Mouse (Mus musculus): ENCODE results near the gene Asap2. TPM values are rescaled to one million over a fixed set of nuclear protein-coding genes. Genes with fewer than 3 reads are reported as not detected.
A peak's percentile ranks its signal among the peaks of the same experiment; 100 is the strongest.

Gene Asap2
- total and polyA plus RNA-seq, 3 experiments, result 0.46 to 1.9 TPM; not detected in 1

GRCm38 (mm10) chr12:21247711-21248392 lies 257.6 kb downstream of the Asap2 start:
- Histone ChIP-seq H3K9ac (ENCODE audit: control insufficient read depth, low read depth, low read length, poor library complexity, severe bottlenecking) (no peak overlapping the region), H3K79me2 (ENCODE audit: control insufficient read depth, insufficient read depth, low read length, poor library complexity) (no peaks in the 10 kb centered on the region), H3K9me3 (replicated peaks; ENCODE audit: insufficient read depth, low read length) (no peaks in the 10 kb centered on the region), H3K4me3 (ENCODE audit: control insufficient read depth in 1 of 2, insufficient read depth in 1 of 2, low read depth in 2 of 2, low read length in 2 of 2) (no peak overlapping the region), H3K27ac (ENCODE audit: control insufficient read depth, low read depth, low read length) (no peak overlapping the region), H3K36me3 (ENCODE audit: control insufficient read depth in 1 of 2, insufficient read depth in 2 of 2, low read length in 2 of 2) (no peaks in the 10 kb centered on the region), H3K27me3 (ENCODE audit: control insufficient read depth in 1 of 2, insufficient read depth in 2 of 2, low read length in 2 of 2) (no peaks in the 10 kb centered on the region), H3K4me1 (ENCODE audit: control insufficient read depth in 1 of 2, insufficient read depth in 2 of 2, low read length in 2 of 2) (no peaks in the 10 kb centered on the region)
- no peak for TF ChIP-seq TAL1 (IDR thresholded peaks at IDR 0.05; ENCODE audit: low read length)
- no peak for TF ChIP-seq POLR2AphosphoS5 (IDR thresholded peaks at IDR 0.05; ENCODE audit: borderline replicate concordance, low read depth, low read length)
- no peak for TF ChIP-seq SIN3A (IDR thresholded peaks at IDR 0.05; ENCODE audit: low read length)
- TF ChIP-seq MAX (IDR thresholded peaks at IDR 0.05; ENCODE audit: low read length), result no peak
- TF ChIP-seq E2F4 (IDR thresholded peaks at IDR 0.05; ENCODE audit: borderline replicate concordance, low read depth, low read length), result no peak
- no peak for TF ChIP-seq ETS1 (IDR thresholded peaks at IDR 0.05; ENCODE audit: low read depth, low read length)
- TF ChIP-seq CTCF (IDR thresholded peaks at IDR 0.05 in 2 of 3, conservative IDR thresholded peaks at IDR 0.05 in 1 of 3; ENCODE audit: control insufficient read depth in 1 of 3, insufficient read depth in 1 of 3, low read depth in 2 of 3, low read length in 3 of 3, poor library complexity in 1 of 3, severe bottlenecking in 1 of 3), result no peak
- no peak for DNase-seq (ENCODE audit: low read depth, low spot score)

- Histone ChIP-seq H3K9me3 (replicated peaks; ENCODE audit: insufficient read depth, low read length) (no peaks in the 10 kb centered on the region), H3K27ac (ENCODE audit: control insufficient read depth, low read depth, low read length) (no peak overlapping the region), H3K4me3 (ENCODE audit: control insufficient read depth in 1 of 2, insufficient read depth in 1 of 2, low read depth in 2 of 2, low read length in 2 of 2) (no peak overlapping the region), H3K27me3 (ENCODE audit: control insufficient read depth in 1 of 2, insufficient read depth in 2 of 2, low read length in 2 of 2) (no peaks in the 10 kb centered on the region), H3K9ac (ENCODE audit: control insufficient read depth, low read depth, low read length, poor library complexity, severe bottlenecking) (no peak overlapping the region), H3K4me1 (ENCODE audit: control insufficient read depth in 1 of 2, insufficient read depth in 2 of 2, low read length in 2 of 2) (no peaks in the 10 kb centered on the region), H3K36me3 (ENCODE audit: control insufficient read depth in 1 of 2, insufficient read depth in 2 of 2, low read length in 2 of 2) (no peaks in the 10 kb centered on the region), H3K79me2 (ENCODE audit: control insufficient read depth, insufficient read depth, low read length, poor library complexity) (no peaks in the 10 kb centered on the region)
- peak; percentile 27 for DNase-seq (ENCODE audit: low read depth, low spot score)
- TF ChIP-seq CTCF (IDR thresholded peaks at IDR 0.05 in 2 of 3, conservative IDR thresholded peaks at IDR 0.05 in 1 of 3; ENCODE audit: control insufficient read depth in 1 of 3, insufficient read depth in 1 of 3, low read depth in 2 of 3, low read length in 3 of 3, poor library complexity in 1 of 3, severe bottlenecking in 1 of 3), result peak; percentile 12 to 56 (median 38); a peak in 4 of 6 replicates
- peak; percentile 55 for TF ChIP-seq SMC3 (IDR thresholded peaks at IDR 0.05; ENCODE audit: low read depth, low read length)
- peak; percentile 34 for TF ChIP-seq RAD21 (IDR thresholded peaks at IDR 0.05; ENCODE audit: low read depth, low read length)
- TF ChIP-seq CHD1 (IDR thresholded peaks at IDR 0.05; ENCODE audit: low read depth, low read length), result no peak
Observed at GRCm38 (mm10) chr12:21260494-21261256, 270.4 kb downstream of the Asap2 start.

- H3K79me2 ChIP-seq (ENCODE audit: control insufficient read depth, insufficient read depth, low read length, poor library complexity), result no peaks in the 10 kb centered on the region
- H3K9ac ChIP-seq (ENCODE audit: control insufficient read depth, low read depth, low read length, poor library complexity, severe bottlenecking), result no peak overlapping the region
- no peaks in the 10 kb centered on the region for H3K9me3 ChIP-seq (replicated peaks; ENCODE audit: insufficient read depth, low read length)
- H3K27me3 ChIP-seq (ENCODE audit: control insufficient read depth in 1 of 2, insufficient read depth in 2 of 2, low read length in 2 of 2), result no peaks in the 10 kb centered on the region
- H3K27ac ChIP-seq (ENCODE audit: control insufficient read depth, low read depth, low read length), result no peak overlapping the region
- H3K36me3 ChIP-seq (ENCODE audit: control insufficient read depth in 1 of 2, insufficient read depth in 2 of 2, low read length in 2 of 2), result no peaks in the 10 kb centered on the region
- DNase-seq (ENCODE audit: low read depth, low spot score), result no peak
- H3K4me3 ChIP-seq (ENCODE audit: control insufficient read depth in 1 of 2, insufficient read depth in 1 of 2, low read depth in 2 of 2, low read length in 2 of 2), result no peak overlapping the region
- no peaks in the 10 kb centered on the region for H3K4me1 ChIP-seq (ENCODE audit: control insufficient read depth in 1 of 2, insufficient read depth in 2 of 2, low read length in 2 of 2)
- TF ChIP-seq EP300 (IDR thresholded peaks at IDR 0.05; ENCODE audit: low read depth in 1 of 2, low read length in 2 of 2), result no peak
- no peak for TF ChIP-seq GABPA (IDR thresholded peaks at IDR 0.05; ENCODE audit: low read depth, low read length)
- TF ChIP-seq KAT2A (conservative IDR thresholded peaks at IDR 0.05; ENCODE audit: low read depth, low read length), result no peak
- TF ChIP-seq TCF12 (IDR thresholded peaks at IDR 0.05; ENCODE audit: low read depth, low read length), result no peak
Observed at GRCm38 (mm10) chr12:21261521-21261920, 271.3 kb downstream of the Asap2 start.

Measured in MEL (cell line).